Mouse (Mus musculus): ENCODE data around the gene Spata25.

Spata25 gene

DNA sequence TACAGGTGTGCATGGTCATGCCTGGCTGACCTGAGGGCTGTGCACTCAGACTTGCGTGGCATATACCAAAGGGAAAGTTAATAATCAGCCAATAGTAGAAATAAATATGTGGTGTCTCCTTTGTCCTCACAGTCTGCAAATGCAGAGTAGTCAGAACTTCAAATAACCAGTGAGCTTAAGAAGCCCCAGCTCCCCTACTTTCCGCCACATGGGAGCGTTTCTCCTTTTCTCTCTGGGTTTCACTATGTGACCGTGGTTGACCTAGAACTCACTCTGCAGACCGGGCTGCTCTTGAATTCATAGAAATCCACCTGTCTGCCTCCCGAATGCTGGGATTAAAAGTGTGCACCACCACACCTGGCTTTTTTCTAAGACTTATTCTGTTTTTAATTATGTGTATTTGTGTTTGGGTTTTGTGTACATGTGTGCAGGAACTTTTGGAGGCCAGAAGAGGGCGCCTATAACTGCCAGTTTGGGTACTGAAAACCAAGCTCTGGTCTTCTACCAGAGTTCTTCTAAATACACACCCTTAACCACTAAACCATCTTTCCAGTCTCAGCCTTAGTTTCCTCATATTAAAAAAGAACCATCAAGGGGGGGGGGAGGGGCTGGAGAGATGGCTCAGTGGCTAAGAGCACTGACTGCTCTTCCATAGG is 44.3 kb downstream of the Spata25 start:
- WGBS = 77% methylated on average over 7 of the region's 7 CpGs

DNA sequence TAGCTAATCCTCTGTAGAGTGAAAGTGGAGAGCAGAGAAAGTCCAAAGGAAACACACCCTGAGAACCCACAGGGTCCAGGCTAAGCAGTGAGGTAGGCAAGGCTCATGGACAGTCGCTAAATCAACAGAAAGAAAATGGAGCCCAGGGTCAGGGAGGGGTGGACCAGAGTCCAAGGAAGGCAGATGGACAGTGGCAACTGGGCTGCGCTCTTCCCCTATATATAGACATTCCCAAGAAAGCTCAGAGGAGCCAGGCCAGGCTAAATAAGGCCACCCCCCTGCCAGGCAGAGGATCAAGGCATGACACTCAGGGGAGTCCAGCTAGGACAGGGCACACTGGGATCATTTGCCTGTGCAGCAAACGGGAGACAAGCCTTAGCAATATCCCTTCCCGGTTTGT is 46.5 kb downstream of the Spata25 start:
- WGBS = 70% methylated on average over 4 of the region's 4 CpGs

DNA sequence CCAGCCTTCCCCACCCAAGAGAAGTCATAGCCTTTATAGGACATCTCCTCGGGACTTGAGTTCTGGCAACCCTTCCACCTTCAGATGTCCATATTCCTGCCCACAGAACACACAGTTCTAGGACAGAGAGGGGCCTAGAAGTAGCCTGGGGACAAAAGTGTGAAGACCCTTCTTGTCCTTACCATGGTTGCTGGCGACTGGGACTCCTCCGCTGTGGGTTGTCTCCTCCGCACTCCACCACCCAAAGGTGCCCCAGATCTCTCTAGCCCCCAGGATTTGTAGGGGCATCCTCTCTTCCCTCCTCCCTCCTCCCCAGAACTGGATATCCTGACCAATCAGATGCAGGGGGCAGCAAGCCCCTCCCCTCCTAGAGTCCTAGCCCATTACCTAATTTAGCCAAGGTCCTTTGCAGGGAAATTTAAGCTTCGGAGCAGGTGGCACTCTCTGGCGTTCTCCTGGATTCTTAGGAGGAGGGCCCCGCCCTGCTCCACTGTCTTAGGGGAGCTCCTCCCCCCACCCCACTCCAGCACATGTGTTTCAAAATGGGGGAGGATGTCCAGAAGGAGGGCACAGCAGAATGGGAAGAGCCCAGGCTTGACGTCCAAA is 48.8 kb downstream of the Spata25 start, which contains the start of gene Tnnc2:
Tnnc2 (minus strand) TSS at position 487 of the 606 bp plus-strand sequence.
- WGBS = 70% methylated on average over 8 of the region's 8 CpGs

DNA sequence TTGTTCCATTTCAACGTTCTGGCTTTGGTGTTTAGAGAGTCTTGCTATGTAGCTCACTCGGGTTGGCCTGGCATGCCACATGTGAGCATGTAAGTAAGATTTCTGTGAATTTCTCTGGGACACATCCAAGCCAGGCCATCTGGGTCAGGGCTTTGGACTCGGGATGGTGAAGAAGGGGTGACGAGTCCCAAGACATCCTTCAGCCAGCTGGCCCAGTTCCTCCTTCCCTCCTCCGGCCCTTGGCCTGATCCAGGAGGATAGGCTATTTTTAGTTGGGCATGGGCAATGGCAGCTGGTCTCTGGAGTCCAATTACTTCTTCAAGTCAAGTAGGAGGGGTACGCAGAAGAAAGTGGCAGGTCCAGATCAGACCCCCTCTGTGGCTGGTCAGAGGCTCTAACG is 49.5 kb downstream of the Spata25 start:
- WGBS = 67% methylated on average over 7 of the region's 7 CpGs

DNA sequence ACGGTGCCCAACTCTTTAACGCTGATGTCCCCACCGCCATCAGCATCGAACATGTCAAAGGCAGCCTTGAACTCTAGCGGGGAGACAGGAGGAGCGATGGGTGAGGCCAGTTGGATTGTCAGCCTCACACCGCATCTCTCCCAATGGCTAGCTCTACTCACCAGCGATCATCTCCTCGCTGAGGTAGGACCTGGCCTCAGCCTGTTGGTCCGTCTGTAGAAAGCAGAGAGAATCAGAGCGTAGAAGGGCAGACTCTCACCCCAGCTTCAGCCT is 50.4 kb downstream of the Spata25 start:
- 93% methylated on average over 11 of the region's 11 CpGs for WGBS

DNA sequence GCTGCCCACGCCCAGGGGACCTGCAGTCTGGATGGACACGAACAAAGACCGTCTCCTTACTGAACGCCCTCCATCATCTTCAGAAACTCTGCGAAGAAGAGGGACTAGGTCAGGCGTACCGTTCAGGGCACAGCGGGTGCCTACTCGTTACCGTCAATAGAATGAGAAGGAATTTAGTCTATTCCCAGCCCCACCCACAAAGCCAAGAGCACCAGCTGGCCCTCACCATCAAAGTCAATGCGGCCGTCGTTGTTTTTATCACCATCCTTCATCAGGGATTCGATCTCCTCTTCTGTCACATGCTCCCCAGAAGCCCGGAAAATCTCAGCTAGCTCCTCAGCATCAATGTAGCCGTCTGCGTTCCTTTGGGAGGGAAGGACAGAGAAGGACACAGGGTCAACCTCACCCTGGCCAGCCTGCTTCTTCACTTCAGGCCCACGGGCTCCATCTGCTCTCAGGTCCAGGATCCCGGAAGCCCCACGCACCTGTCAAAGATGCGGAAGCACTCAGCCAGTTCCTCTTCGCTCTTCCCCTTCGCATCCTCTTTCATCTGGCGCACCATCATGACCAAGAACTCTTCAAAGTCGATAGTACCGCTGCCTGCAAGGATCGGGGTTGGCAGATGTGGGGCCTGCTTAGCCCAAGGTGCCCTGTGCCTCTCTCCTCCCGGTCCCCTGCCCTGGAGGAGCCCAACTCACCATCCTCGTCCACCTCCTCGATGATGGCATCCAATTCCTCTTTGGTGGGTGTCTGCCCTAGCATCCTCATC is 50.9 kb downstream of the Spata25 start:
- 75% methylated on average over 30 of the region's 30 CpGs for WGBS

DNA sequence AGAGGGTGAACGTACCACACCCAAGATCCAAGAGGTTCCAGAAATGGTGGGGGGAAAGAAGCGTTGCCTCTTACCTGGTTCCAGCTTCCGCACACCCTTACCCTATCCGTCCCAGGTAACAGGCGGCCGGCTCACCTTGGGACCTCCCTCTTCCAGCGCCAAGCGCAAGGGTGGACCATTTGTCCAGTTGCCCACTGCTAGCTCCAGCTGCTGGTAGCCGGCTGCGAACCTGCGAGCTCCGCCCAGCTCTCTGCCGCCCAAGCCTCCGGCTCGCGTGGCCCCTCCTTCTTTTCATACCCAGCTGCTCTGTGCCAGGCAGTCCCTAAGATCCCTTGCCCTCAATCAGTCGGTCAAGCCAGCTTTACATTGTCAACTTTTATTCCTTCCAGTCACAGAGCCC is 51.5 kb downstream of the Spata25 start:
- WGBS = 73% methylated on average over 17 of the region's 17 CpGs

All from cerebral cortex, adult 2 months (tissue).